Mouse (Mus musculus) adrenal gland, postnatal 25 days (tissue): ENCODE results near the gene Rhox10. TPM values are rescaled to one million over a fixed set of nuclear protein-coding genes. Genes with fewer than 3 reads are reported as not detected.
A peak's percentile ranks its signal among the peaks of the same experiment; 100 is the strongest.
"Not testable (repeated sequence)": the region's sequence is repeated elsewhere in the genome, so short reads cannot be mapped to it uniquely, and the experiment has no call there.

Experiments
- DNase-seq: peaks from one replicate; pipeline ENCODE4 v3.0.0; 2021; ENCODE audit warnings: mixed read lengths
- long read RNA-seq: library from polyadenylated mRNA; stranded (forward); transcript quantifications from one replicate; pipeline ENCODE4 v2.0.0, GENCODE M21; 2021
- total RNA-seq: library from RNA; stranded (reverse); gene quantifications from 2 replicates; pipeline ENCODE4 v1.2.3, GENCODE M21; 2021

Gene Rhox10
- not detected in 2 replicates for total RNA-seq
- long read RNA-seq: 0 reads

- DNase-seq: no peak
Measured at GRCm38 (mm10) chrX:38066175-38066574, at the start of gene Rhox10. Gene Rhox10, plus strand, starts transcription at chrX:38066475.

GRCm38 (mm10) chrX:38018597-38018996 lies 47.7 kb upstream of the Rhox10 start, which contains the start of gene Btg1-ps1:
Gene Btg1-ps1, minus strand, starts transcription at chrX:38018815.
- not testable (repeated sequence) for DNase-seq

- no peak for DNase-seq
Measured at GRCm38 (mm10) chrX:38033841-38034240, 32.4 kb upstream of the Rhox10 start.

- peak; percentile 19 for DNase-seq
Measured at GRCm38 (mm10) chrX:38039666-38040065, 26.6 kb upstream of the Rhox10 start.

GRCm38 (mm10) chrX:38043014-38043413 lies 23.3 kb upstream of the Rhox10 start, which contains the start of gene Btg1-ps2:
Gene Btg1-ps2, minus strand, starts transcription at chrX:38043114.
- not testable (repeated sequence) for DNase-seq

GRCm38 (mm10) chrX:38061544-38061943 lies 4.7 kb upstream of the Rhox10 start:
- DNase-seq: peak; percentile 12

GRCm38 (mm10) chrX:38084226-38084625 lies 18.0 kb downstream of the Rhox10 start:
- peak; percentile 66 for DNase-seq

GRCm38 (mm10) chrX:38085041-38085440 lies 18.8 kb downstream of the Rhox10 start, which contains the start of gene Rhox11:
Gene Rhox11, minus strand, starts transcription at chrX:38085141.
- DNase-seq: no peak

- no peak for DNase-seq
Measured at GRCm38 (mm10) chrX:38110807-38111206, 44.5 kb downstream of the Rhox10 start, which contains the start of gene Rhox12. Gene Rhox12, minus strand, starts transcription at chrX:38110907.

- DNase-seq: no peak
Measured at GRCm38 (mm10) chrX:38120982-38121381, 54.7 kb downstream of the Rhox10 start, which contains the start of gene Rhox13. Gene Rhox13, plus strand, starts transcription at chrX:38121219.

Other genes starting within 250 kb of the Rhox10 start
- not detected in 2 replicates for gene Rhox6, start 239.6 kb upstream of the Rhox10 start, total RNA-seq
- gene Rhox7a, start 234.8 kb upstream of the Rhox10 start, total RNA-seq: not detected in 2 replicates
- not detected in 2 replicates for gene Rhox8, start 187.5 kb upstream of the Rhox10 start, total RNA-seq
- not detected in 2 replicates for gene Rhox7b, start 169.2 kb upstream of the Rhox10 start, total RNA-seq
- gene Rhox9, start 164.7 kb upstream of the Rhox10 start, total RNA-seq: not detected in 2 replicates
- not detected in 2 replicates for gene Btg1-ps1, start 47.7 kb upstream of the Rhox10 start, total RNA-seq
- gene Btg1-ps2, start 23.4 kb upstream of the Rhox10 start, total RNA-seq: not detected in 2 replicates
- not detected in 2 replicates for gene Rhox11, start 18.7 kb downstream of the Rhox10 start, total RNA-seq
- gene Rhox12, start 44.4 kb downstream of the Rhox10 start, total RNA-seq: not detected in 2 replicates
- gene Rhox13, start 54.7 kb downstream of the Rhox10 start, total RNA-seq: not detected in 2 replicates
- 34.8 and 36.7 TPM in 2 replicates for gene Zbtb33, start 123.3 kb downstream of the Rhox10 start, total RNA-seq
- 12.8 and 13.1 TPM in 2 replicates for gene Tmem255a, start 186.0 kb downstream of the Rhox10 start, total RNA-seq
- gene Atp1b4, start 249.7 kb downstream of the Rhox10 start, total RNA-seq: not detected in 2 replicates